Mouse (Mus musculus) skeletal muscle tissue, adult 2 months (tissue): Measurements from ENCODE around the gene Gpkow.

Source experiments
- DNase-seq: peaks from one replicate; pipeline ENCODE4 v3.0.0-alpha.2; 2012; ENCODE audit warnings: low read depth, low spot score

The Gpkow gene

DNA sequence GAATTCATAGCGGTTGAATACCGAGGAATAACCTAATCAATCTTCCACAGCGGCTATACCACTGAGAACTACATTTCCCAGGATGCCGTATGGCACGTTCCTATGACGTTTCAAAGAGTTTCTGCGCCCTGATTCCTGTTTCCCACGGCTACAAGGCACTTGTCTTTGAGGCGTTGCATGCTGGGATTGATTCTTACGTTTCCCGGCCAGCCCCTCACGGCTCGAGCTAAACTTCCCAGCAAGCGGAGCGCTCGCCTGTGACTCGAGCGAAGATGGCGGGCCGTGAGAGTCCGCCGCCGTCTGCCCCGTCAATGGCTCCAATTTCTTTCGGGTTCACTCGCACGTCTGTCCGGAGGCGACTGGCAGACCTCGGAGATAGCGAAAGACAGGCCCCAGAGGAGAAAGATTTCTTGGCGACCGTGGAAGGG lies at the start of gene Gpkow:
TSS of gene Gpkow (plus strand) at position 178 of the 428 bp plus-strand sequence.
- DNase-seq = peak; percentile 89

DNA sequence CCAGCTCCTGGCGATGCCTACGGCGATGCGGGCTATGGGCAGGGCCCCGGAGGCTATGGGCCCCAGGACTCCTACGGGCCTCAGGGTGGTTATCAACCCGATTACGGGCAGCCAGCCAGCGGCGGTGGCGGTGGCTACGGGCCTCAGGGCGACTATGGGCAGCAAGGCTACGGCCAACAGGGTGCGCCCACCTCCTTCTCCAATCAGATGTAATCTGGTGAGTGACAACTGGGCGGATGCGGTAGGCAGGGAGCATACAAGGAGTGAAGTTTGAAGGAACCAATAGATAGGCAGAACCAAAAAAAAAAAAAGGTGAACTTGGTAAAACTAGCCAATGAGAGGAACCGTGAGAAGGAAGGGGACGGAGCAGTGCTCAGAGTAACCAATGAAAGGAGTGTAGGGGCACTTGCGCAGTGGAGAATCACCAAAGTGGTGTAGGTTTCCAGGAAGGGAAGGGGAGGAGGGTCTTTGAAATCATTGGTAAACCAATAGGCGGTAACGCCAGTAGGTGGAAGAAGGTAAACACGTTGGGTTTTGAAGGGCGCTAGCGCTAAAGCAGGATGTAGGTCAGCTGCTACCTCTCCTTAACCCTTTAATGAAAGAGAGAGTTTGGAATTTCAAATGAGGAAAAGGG lies 48.1 kb upstream of the Gpkow start:
- peak; percentile 95 for DNase-seq

- peak; percentile 73 for DNase-seq
These were observed 39.7 kb upstream of the Gpkow start, which contains the start of gene Prickle3 for GRCm38 (mm10) chrX:7657221-7657639. TSS of gene Prickle3 (plus strand) at chrX:7657260.

GRCm38 (mm10) chrX:7658031-7658784 lies 38.7 kb upstream of the Gpkow start:
- peak; percentile 71 for DNase-seq

GRCm38 (mm10) chrX:7658785-7659589 lies 37.9 kb upstream of the Gpkow start:
- DNase-seq = peak; percentile 87

GRCm38 (mm10) chrX:7661086-7661485 lies 35.8 kb upstream of the Gpkow start:
- DNase-seq = peak; percentile 77

DNA sequence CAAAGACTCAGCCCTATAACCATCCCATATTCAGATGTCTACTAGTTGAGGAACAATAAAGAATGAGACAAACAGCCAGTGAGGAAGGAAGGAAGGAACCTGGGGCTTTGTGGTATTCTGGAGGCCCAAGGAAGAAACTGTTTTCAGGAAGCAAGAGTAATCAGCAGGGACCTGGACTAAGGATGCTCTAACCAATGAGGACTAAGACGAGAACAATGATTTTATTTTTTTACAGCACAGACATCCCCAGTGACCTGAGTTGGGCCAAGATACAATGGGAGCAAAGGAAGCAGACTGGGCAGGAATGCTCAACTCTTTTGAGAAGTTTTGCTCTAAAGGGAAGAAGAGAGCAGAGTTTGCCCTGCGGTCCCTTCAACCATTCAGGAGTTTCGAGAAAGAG lies 34.0 kb upstream of the Gpkow start:
- no peak for DNase-seq

DNA sequence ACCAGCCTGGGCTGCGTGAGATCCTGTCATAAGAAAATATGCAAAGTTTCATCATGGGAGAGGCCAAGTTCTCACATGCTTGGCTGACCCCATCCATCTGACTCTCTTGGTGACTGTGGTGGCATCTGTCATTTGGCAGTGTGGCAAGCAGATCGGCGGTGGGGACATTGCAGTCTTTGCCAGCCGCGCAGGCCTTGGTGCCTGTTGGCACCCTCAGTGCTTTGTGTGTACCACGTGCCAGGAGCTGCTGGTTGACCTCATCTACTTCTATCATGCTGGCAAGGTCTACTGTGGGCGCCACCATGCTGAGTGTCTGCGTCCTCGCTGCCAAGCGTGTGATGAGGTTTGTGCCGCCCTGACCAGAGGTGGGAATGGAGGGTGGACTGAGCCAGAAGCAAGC lies 32.1 kb upstream of the Gpkow start:
- no peak for DNase-seq

DNA sequence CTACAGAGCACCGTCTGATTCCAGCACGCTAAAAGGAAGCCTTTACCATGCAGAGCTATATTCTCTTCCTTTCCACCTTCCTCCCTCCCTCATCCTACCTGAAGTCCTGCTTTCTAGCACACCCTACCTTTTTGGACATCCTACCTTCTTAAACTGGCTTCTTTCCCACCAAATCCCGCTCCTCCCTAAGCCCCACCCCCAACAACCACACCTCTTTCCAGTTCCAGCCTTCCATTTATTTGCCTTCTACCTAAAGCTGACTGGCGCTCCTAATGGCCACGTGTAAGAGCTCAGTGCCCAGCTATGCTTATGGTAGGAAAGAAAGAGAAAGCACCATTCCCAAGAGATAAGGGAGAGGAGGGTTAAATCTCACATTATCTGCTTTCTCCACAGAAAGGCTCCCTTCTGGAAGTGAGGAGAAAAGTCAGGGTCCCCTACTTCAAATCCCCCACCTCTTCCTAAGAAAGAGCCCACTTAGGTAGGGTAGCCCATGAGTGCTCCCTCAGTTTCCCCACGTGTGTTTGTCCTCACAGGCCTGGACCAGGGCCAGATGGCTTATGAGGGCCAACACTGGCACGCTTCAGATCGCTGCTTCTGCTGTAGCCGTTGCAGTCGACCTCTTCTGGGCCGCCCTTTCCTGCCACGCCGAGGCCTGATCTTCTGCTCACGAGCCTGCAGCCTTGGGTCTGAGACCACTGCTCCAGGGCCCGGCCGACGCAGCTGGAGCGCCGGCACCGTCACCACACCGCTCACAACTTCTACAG lies 31.0 kb upstream of the Gpkow start:
- no peak for DNase-seq

DNA sequence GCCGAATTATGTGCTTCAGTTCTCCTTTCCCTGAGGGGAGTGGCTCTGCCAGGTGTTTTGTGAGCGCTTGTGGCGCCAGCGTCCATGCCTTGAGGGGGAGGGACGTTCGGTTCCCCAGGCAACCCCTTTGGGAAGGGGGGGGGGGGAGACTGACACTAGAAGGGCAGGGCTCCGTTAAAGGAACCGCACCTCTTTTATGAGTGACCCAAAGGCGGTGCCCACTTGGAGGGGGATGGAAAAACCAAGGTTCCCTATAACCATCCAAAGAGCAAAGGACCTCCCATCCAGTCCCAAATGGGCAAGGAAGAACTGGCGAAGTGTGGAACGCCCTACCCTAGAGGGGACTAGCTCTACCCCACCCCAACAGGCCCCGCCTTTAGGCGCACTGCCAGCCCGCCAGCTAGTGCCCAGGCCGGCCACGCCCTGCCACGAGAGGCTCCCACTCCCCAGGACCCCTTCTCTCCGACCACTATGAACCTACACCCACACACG lies 26.5 kb upstream of the Gpkow start:
- peak; percentile 50 for DNase-seq

GRCm38 (mm10) chrX:7670921-7671623 lies 25.9 kb upstream of the Gpkow start, which contains the start of gene Plp2:
TSS of gene Plp2 (minus strand) at chrX:7671390.
- no peak for DNase-seq

DNA sequence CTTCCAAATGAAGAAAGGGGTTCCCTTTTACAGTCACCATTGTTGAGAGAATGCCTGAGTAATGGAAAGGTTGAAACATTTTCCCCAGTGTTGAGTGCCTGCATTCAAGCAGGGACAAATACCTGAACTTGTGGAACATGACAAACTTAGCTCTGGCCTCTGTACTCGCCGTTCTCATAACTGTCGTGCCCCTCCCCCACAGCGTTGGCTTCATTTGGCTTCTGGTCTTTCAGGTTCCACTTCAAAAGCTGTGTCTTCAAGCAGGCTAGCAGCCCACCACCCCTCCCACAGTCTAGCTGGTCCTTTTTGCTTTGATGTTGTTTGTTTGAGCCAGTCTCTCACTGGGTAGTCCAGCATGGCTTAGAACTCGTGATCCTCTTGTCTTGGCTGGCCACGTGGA lies 24.2 kb upstream of the Gpkow start:
- DNase-seq = no peak

- no peak for DNase-seq
These were observed 23.2 kb upstream of the Gpkow start for GRCm38 (mm10) chrX:7673578-7674281.

DNA sequence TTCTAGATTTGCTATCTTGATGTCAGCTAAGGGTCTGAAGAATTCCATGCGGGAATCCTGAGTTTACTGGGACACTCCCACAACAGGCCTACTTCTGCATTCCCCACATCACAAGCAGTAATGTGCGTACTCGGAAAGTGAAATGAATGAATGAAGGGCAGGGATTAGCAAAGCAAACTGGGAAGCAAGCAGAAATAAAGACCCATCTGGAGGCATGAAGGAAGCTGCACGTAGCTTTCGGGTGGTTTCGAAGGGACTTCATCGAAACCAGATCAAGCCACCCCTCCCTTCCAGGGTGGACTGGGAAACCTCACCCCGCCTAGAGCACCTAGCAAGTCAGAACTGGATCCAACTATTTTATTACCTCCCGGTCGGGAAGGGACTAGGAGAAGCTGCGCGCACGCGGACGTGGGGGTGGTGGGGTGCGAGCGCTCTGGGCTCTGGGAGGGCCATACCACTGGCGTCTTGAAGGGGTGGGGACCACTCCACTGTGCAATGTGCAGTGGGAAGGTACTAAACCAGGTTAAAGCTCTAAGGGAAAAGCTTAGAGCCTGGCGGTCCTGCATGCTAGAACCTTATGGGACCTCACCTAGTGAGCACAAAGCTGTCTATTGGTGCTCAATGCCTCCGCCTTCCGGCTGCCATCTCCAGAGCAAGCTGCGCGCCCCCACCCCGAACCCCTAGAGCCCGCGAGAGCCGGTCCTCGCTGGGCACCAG lies 22.5 kb upstream of the Gpkow start:
- DNase-seq = no peak

DNA sequence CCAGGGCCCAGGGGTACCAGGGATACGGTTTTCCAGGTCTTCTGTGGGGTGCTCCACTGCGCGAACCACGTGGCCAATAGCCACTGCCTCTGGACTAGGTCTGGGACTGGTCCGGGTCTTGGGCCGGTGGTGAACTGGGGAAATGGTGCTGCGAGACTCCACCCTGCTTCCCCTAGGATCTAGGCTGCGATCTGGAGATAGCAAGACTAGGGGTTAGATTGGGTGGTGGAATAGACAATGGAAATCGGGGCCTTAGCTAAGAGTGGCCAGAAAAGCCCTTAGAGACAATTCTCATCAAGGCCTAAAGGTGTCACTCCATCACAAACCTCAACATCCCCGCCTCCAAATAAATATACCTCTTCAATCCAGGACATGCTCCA lies 21.9 kb upstream of the Gpkow start:
- DNase-seq = no peak

DNA sequence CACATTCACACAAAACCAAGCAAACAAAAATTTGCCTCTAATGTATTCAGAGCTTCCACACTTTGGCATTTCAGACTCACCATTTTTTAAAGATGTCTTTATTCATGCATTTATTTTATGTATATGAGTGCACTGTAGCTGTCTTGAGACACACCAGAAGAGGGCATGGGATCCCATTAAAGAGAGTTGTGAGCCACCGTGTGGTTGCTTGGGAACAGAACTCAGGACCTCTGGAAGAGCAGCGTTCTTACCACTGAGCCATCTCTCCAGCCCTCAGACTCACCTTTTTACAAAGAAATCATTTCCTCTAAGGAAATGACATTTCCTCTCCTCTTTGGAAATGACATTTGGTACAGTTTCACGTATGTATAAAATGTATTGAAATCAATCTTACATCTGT lies 17.9 kb upstream of the Gpkow start:
- no peak for DNase-seq

GRCm38 (mm10) chrX:7679405-7680056 lies 17.4 kb upstream of the Gpkow start:
- peak; percentile 94 for DNase-seq

GRCm38 (mm10) chrX:7680057-7680412 lies 16.9 kb upstream of the Gpkow start:
- no peak for DNase-seq

DNA sequence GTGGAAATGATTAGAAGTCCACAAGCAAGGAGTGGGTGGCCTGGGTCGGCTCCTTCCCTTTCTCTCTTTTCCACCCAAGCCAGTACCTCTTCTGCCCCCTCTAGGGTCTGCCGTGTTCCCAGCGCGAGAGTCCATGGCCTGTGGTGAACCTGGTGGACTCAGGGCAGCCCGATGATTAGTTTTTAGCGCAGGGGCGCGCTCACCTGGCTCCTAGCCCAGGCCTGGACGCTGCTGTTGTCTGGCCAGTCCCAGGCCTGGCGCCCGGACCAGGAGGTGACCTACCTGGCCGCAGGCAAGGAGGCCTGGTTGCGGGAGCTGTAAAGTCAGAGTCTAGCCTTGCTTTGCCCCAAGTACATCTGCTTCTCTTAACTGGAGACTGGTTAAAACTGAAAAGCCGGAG lies 16.1 kb upstream of the Gpkow start, which contains the start of gene Magix:
TSS of gene Magix (minus strand) at position 388 of the 400 bp plus-strand sequence.
- peak; percentile 51 for DNase-seq
